Mouse (Mus musculus) cortical plate, adult 2 months (tissue): ENCODE results near the gene Lmo7.

Experiments
- CTCF ChIP-seq: fragments of 200-500 bp; IDR thresholded peaks from 2 replicates; pipeline ENCODE4 v1.5.1; 2011; ENCODE audit warnings: mild to moderate bottlenecking, control low read depth, low read length; ENCODE audit not compliant: insufficient read depth; ENCODE audit errors: extremely low read depth
- POLR2A ChIP-seq: fragments of 200-500 bp; IDR thresholded peaks from 2 replicates; pipeline ENCODE4 v1.6.1; 2011; ENCODE audit warnings: mild to moderate bottlenecking, low read length, control low read depth; ENCODE audit not compliant: insufficient read depth; ENCODE audit errors: extremely low read depth

GRCm38 (mm10) chr14:101901976-101902375 is 172.2 kb downstream of the Lmo7 start:
- TF ChIP-seq POLR2A, result no peak
- TF ChIP-seq CTCF, result no peak
